Mouse (Mus musculus): ENCODE data around the gene Akap12. TPM values are rescaled to one million over a fixed set of nuclear protein-coding genes. Genes with fewer than 3 reads are reported as not detected.
A peak's percentile ranks its signal among the peaks of the same experiment; 100 is the strongest.

Akap12 gene
- polyA plus RNA-seq, 1 experiment from 2014 or later = 52.2 TPM

DNA sequence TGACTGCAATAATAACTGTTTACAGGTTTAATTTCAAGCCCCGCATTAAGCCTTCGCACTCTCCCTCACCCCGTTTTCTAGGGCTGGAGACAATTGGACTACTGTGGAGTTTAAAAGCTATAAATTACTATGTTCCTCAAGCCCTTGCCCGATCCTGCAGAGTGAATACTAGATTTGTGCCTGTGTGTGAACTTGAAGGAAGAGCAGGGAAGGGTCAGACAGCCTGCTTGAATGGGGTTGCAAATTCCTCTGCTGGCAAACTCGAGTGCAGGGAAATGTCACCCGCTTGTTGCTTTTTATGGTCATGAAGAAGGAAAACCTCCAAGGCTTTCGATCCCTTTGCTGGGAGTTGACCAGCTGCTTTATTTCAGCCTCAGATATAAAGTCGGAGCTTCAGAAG is 19.6 kb downstream of the Akap12 start:
- H3K4me2 ChIP-seq = no peak overlapping the region
- H3K27me3 ChIP-seq (replicated peaks) = no peaks in the 10 kb centered on the region
- H3K4me3 ChIP-seq (replicated peaks) = no peak overlapping the region
- H3K9ac ChIP-seq (replicated peaks) = no peak overlapping the region
- H3K36me3 ChIP-seq = no peaks in the 10 kb centered on the region
- 13% methylated on average over 8 of the region's 8 CpGs for WGBS
- no peak overlapping the region for H3K27ac ChIP-seq (replicated peaks)
- peaks cover 3% of the 10 kb centered on the region; the same call in 1 of the 2 replicates for H3K4me1 ChIP-seq
- ATAC-seq (ENCODE audit: low FRiP score) = no peak
- H3K9me3 ChIP-seq (replicated peaks) = no peaks in the 10 kb centered on the region

DNA sequence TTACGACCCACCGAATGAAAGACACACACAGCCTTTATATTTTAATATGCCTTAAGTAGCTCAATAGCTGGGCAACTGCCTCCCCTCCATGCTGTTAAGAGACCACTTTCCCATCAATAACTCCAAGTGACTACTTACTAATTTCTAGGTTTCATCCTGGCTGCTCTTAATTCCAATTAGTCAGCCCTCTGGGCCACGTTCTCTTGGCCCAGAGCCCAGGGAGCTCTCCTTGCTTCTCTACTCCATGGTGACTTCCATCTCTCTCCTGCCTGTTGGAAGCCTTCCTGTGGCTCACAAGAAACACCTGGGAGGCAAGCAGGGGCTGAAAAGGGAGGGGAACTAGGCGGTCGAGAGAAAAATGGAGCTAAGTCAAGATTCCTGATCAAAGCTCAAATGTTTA is 23.0 kb downstream of the Akap12 start:
- Histone ChIP-seq H3K9me3 (replicated peaks) (no peaks in the 10 kb centered on the region), H3K36me3 (no peaks in the 10 kb centered on the region), H3K4me2 (no peak overlapping the region), H3K4me3 (replicated peaks) (no peak overlapping the region), H3K9ac (replicated peaks) (no peak overlapping the region), H3K27ac (replicated peaks) (no peak overlapping the region), H3K4me1 (peaks cover 6% of the 10 kb centered on the region), H3K27me3 (replicated peaks) (no peaks in the 10 kb centered on the region)
- 44% methylated on average over 5 of the region's 5 CpGs for WGBS
- no peak for ATAC-seq (ENCODE audit: low FRiP score)

DNA sequence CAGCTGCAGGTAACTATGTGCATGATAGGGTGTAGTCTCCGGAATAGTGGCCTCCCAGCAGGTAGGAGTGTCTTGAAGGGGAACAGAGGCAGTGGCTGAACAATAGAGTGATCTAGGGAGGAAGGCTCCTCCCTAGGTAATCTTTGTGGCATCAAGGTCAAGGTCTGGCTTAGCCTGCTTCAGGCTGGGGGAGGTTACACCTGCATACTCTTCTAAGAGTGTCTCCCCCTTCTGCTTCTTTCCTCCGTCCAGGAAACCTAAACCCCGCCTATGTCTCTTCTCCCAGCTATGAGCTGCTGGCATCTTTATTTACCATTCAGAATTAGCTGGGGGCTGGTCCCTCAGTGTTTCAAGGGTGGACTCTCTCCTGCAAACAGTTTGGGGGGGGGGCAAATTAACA is 23.5 kb downstream of the Akap12 start:
- no peak overlapping the region for H3K4me2 ChIP-seq
- no peaks in the 10 kb centered on the region for H3K9me3 ChIP-seq (replicated peaks)
- no peak for ATAC-seq (ENCODE audit: low FRiP score)
- WGBS = 43% methylated on average over 3 of the region's 3 CpGs
- no peaks in the 10 kb centered on the region for H3K27me3 ChIP-seq (replicated peaks)
- no peak overlapping the region for H3K4me3 ChIP-seq (replicated peaks)
- no peak overlapping the region for H3K27ac ChIP-seq (replicated peaks)
- no peaks in the 10 kb centered on the region for H3K36me3 ChIP-seq
- H3K4me1 ChIP-seq = peaks cover 6% of the 10 kb centered on the region
- H3K9ac ChIP-seq (replicated peaks) = no peak overlapping the region

DNA sequence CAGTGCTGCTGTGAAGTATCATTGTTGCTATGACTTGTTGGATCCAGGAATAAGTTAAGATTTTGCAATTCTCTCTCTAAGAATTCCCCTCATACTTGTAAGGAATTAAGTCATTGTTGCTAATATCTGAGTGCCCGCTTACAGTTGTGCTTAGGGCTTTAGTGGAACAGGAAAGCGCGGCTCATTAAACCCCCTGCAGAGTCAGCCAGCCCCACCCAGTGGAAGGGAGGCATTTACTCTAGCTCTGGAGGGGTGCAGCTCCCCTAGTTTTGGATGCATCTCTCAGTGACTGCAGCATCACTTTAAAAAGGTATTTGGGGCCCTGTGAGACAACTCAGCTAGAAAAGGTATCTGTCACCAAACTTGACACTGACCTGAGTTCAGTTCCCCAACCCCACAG is 24.0 kb downstream of the Akap12 start:
- 44% methylated on average over 3 of the region's 3 CpGs for WGBS
- no peak for ATAC-seq (ENCODE audit: low FRiP score)
- H3K4me3 ChIP-seq (replicated peaks) = no peak overlapping the region

DNA sequence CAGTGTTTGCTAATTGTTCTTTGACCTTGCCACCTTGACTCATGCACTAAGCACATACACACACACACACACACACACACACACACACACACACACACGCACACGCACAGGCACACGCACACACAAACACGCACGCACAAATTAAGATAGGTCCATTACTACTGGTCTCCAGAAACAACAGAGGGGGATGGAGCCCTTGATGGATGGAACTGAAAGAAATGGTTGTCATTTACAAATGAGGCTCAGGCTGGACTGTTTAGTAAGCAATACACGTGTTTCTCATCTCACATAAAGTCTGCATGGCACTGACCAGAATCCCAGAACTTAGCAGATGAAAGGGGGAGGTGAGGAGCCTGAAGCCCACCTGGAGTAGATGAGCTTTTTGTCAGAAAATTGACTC is 24.4 kb downstream of the Akap12 start:
- no peaks in the 10 kb centered on the region for H3K27me3 ChIP-seq (replicated peaks)
- no peak for ATAC-seq (ENCODE audit: low FRiP score)
- no peak overlapping the region for H3K4me3 ChIP-seq (replicated peaks)
- no peak overlapping the region for H3K9ac ChIP-seq (replicated peaks)
- no peaks in the 10 kb centered on the region for H3K9me3 ChIP-seq (replicated peaks)
- no peak overlapping the region for H3K4me2 ChIP-seq
- no peaks in the 10 kb centered on the region for H3K36me3 ChIP-seq
- no peak overlapping the region for H3K27ac ChIP-seq (replicated peaks)
- H3K4me1 ChIP-seq = peaks cover 6% of the 10 kb centered on the region
- WGBS = 75% methylated on average over 6 of the region's 6 CpGs

More for the DNA sequence above, 24.0 kb downstream of the Akap12 start:
- Histone ChIP-seq H3K27ac (replicated peaks) (no peak overlapping the region), H3K36me3 (no peaks in the 10 kb centered on the region), H3K27me3 (replicated peaks) (no peaks in the 10 kb centered on the region), H3K4me2 (no peak overlapping the region), H3K9me3 (replicated peaks) (no peaks in the 10 kb centered on the region), H3K4me1 (peaks cover 6% of the 10 kb centered on the region), H3K9ac (replicated peaks) (no peak overlapping the region)

DNA sequence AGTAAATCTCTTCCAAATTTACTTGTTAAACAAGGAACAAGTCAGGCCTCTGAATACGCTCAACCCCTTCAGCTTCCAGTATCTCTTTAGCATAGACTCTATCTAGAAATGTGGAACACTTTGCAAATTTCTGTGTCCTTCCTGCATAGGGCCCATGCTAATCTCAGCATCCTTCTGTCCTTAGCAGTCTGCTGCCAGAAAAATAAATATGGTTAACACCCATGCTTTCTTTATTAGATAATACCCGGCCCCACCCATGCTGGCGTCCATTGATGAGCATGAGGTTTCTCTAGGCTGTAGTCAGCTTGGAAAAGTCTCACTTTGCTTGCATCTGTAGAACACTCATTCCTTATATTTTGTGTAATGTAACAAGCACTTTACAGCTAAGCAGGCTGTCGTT is 27.2 kb downstream of the Akap12 start:
- no peaks in the 10 kb centered on the region for H3K9me3 ChIP-seq (replicated peaks)

DNA sequence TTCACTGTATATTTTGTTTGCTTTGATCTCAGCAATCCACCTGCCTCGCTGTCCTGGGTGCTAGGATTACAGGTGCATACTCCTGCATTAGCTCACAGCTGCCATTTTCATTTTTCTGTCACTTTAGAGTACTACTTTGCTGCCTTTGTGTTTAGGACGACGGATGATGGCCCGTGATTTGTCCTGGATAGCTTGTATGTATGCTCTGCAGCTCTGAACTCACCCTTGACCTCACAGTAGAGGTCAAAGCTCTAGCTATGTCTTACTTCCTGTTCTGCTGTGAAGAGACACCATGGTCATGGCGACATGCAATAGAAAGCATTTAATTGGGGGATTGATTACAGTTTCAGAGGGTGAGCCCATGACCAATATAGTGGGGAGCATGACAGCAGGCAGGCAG is 37.4 kb downstream of the Akap12 start:
- no peak for ATAC-seq (ENCODE audit: low FRiP score)
- Histone ChIP-seq H3K36me3 (no peaks in the 10 kb centered on the region), H3K4me2 (no peak overlapping the region), H3K4me3 (replicated peaks) (no peak overlapping the region), H3K9me3 (replicated peaks) (no peaks in the 10 kb centered on the region), H3K27me3 (replicated peaks) (no peaks in the 10 kb centered on the region), H3K9ac (replicated peaks) (no peak overlapping the region), H3K27ac (replicated peaks) (0 out of 2 replicates have a peak overlapping the region, but pooled peaks have one; percentile 5), H3K4me1 (peaks cover 17% of the 10 kb centered on the region)
- 72% methylated on average over 5 of the region's 5 CpGs for WGBS

More for the DNA sequence above, 27.2 kb downstream of the Akap12 start:
- ATAC-seq (ENCODE audit: low FRiP score) = no peak
- H3K4me3 ChIP-seq (replicated peaks) = no peak overlapping the region
- H3K4me1 ChIP-seq = peaks cover 6% of the 10 kb centered on the region
- 87% methylated on average over 4 of the region's 4 CpGs for WGBS
- H3K36me3 ChIP-seq = no peaks in the 10 kb centered on the region
- H3K9ac ChIP-seq (replicated peaks) = no peak overlapping the region
- H3K4me2 ChIP-seq = no peak overlapping the region
- no peaks in the 10 kb centered on the region for H3K27me3 ChIP-seq (replicated peaks)
- 0 out of 2 replicates have a peak overlapping the region, but pooled peaks have one; percentile 45 for H3K27ac ChIP-seq (replicated peaks)

DNA sequence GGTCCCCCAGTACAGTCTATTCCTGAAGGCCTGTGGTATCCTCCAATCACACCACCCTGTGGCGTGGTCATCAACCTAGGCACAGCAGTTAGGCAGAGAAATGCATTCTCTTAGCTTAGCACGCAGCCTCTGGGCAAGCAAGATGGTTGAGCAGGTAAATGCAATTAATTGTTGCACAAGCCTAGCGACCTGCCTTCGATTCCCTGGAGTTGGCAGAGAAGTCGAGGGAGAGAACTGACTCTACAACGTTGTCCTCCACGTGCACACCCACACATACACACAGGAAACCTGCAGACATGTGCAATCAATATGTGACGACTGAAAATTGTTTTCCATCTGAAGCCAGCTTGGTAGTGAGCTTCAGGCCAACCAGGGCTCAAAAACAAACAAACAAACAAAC is 57.7 kb downstream of the Akap12 start:
- ATAC-seq (ENCODE audit: low FRiP score) = no peak
- Histone ChIP-seq H3K4me2 (no peak overlapping the region), H3K27ac (replicated peaks) (no peak overlapping the region), H3K36me3 (no peaks in the 10 kb centered on the region), H3K27me3 (replicated peaks) (no peaks in the 10 kb centered on the region), H3K9me3 (replicated peaks) (no peaks in the 10 kb centered on the region), H3K4me3 (replicated peaks) (no peak overlapping the region), H3K9ac (replicated peaks) (no peak overlapping the region), H3K4me1 (no peaks in the 10 kb centered on the region)
- WGBS = 79% methylated on average over 8 of the region's 8 CpGs

DNA sequence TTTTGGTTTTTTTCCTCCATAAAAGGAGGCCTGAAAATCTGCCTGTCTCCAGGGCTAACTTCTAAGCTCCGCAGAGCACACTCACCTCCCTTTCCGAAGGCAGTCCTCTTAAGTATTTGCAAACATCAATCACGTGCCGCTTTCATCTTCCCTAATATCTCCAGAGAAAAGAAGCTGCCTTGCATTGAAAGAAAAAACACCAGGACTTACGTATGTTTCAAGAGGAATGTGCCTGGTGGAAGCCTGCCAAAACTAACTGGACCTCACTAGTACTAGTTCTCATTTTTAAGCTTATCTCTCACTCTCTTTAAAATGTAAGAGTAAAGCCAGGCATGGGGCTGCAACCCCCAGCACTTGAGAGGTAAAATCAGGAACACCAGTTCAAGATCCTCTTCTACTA is 59.4 kb downstream of the Akap12 start:
- Histone ChIP-seq H3K4me3 (replicated peaks) (no peak overlapping the region), H3K36me3 (no peaks in the 10 kb centered on the region), H3K27ac (replicated peaks) (no peak overlapping the region), H3K4me1 (no peaks in the 10 kb centered on the region), H3K9ac (replicated peaks) (no peak overlapping the region), H3K9me3 (replicated peaks) (no peaks in the 10 kb centered on the region), H3K4me2 (no peak overlapping the region), H3K27me3 (replicated peaks) (no peaks in the 10 kb centered on the region)
- no peak for ATAC-seq (ENCODE audit: low FRiP score)
- 66% methylated on average over 5 of the region's 5 CpGs for WGBS

DNA sequence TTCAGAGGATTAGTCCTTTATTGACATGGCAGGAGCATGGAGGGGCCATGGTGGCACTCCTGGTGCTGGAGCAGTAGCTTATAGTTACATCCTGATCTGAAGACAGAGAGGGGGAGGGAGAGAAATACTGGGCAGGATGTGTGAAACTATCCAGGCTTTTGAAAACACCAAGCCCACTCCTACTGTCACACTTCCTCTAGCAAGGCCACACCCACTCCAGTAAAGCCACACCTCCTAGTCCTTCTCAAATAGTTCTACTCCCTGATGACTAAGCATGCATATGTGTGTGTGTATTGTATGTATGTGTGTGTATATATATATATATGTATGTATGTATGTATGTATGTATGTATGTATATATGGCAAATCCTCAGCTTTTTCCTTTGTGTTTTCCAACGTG is 61.5 kb downstream of the Akap12 start:
- no peak overlapping the region for H3K4me2 ChIP-seq
- H3K9me3 ChIP-seq (replicated peaks) = no peaks in the 10 kb centered on the region
- no peaks in the 10 kb centered on the region for H3K36me3 ChIP-seq
- no peak overlapping the region for H3K9ac ChIP-seq (replicated peaks)
- no peak overlapping the region for H3K4me3 ChIP-seq (replicated peaks)
- no peak overlapping the region for H3K27ac ChIP-seq (replicated peaks)
- no peaks in the 10 kb centered on the region for H3K27me3 ChIP-seq (replicated peaks)
- 69% methylated on average over 1 of the region's 1 CpGs for WGBS
- H3K4me1 ChIP-seq = 0 out of 2 replicates have a peak, but pooled peaks cover 3% of the 10 kb centered on the region
- ATAC-seq (ENCODE audit: low FRiP score) = no peak

DNA sequence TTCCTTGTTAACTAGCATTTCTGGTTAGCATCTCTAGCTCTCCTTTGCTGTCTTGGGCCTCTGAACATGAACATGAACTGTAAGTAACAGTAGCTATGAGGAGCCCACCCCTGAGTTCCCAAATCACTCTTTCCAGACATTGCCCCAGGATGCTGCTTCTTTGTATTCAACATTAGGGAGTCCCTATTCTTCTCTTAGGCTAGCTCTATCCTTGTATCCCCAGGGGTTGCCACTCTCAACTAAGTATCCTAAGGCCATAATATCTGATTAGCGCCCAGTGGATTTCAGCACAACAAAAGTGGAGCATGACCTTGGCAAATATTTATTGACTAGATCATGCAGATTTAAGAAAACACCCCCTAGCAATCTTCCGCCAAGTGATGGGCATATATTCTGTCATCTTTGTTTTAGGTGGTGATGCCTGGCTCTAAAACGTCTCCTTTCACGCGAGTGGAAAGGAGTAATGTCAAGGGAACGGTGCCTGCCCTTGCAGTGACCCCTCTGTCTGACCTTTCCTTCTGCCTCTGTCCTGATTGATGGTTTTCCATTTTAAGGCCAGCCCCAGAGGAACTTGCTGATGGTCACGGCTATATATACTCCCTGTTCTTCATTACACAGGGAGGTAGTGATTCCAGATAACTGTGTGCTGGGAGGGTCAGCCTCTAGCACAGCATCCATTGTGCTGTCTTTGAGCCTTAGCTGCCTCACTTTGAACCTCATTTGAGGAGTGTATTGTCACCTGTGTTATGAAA is 66.2 kb downstream of the Akap12 start:
- no peak for ATAC-seq (ENCODE audit: low FRiP score)
- no peak overlapping the region for H3K4me3 ChIP-seq (replicated peaks)

DNA sequence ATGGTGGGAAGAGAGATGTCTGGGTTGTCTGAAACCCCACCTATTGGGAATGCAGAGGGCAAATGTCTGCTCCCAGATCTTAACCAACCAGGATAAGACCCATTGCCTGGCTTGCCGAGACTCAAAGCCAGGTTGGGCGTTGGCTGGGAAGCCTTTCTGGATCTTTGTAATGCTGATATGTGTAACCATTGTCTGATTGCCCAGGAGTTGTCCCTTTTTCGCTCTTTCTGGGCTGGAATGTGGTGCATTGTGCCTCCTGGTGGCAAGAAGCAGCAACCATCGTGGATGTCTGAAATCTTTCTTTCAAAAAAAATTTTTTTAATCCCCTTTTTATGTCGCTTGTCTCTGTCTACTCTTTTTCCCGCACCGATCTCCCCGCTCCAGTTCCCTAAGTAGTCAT is 67.1 kb downstream of the Akap12 start:
- WGBS = 10% methylated on average over 8 of the region's 8 CpGs
- peaks cover 22% of the 10 kb centered on the region for H3K4me1 ChIP-seq
- ATAC-seq (ENCODE audit: low FRiP score) = peak; percentile 36; the same call in 1 of the 2 replicates
- H3K27me3 ChIP-seq (replicated peaks) = no peaks in the 10 kb centered on the region
- no peaks in the 10 kb centered on the region for H3K9me3 ChIP-seq (replicated peaks)
- H3K4me3 ChIP-seq (replicated peaks) = 0 out of 2 replicates have a peak overlapping the region, but pooled peaks have one; percentile 35
- H3K9ac ChIP-seq (replicated peaks) = no peak overlapping the region
- peak overlapping the region; percentile 68 for H3K4me2 ChIP-seq
- no peaks in the 10 kb centered on the region for H3K36me3 ChIP-seq
- H3K27ac ChIP-seq (replicated peaks) = no peak overlapping the region; the same call in 1 of the 2 replicates

More for the DNA sequence above, 66.2 kb downstream of the Akap12 start:
- no peak overlapping the region for H3K4me2 ChIP-seq
- no peaks in the 10 kb centered on the region for H3K27me3 ChIP-seq (replicated peaks)
- H3K9me3 ChIP-seq (replicated peaks) = no peaks in the 10 kb centered on the region
- no peak overlapping the region for H3K27ac ChIP-seq (replicated peaks)
- H3K4me1 ChIP-seq = peaks cover 22% of the 10 kb centered on the region
- no peaks in the 10 kb centered on the region for H3K36me3 ChIP-seq
- 19% methylated on average over 7 of the region's 7 CpGs for WGBS
- H3K9ac ChIP-seq (replicated peaks) = no peak overlapping the region

Data from neural tube, embryonic 15.5 days (tissue).